Mouse (Mus musculus) G1E (cell line): ENCODE results near the gene Tm4sf20.

Source experiments
- CTCF ChIP-seq: IDR thresholded peaks from 2 replicates; pipeline ENCODE4 v1.5.1; 2012; ENCODE audit warnings: low read depth, low read length, inconsistent platforms, mixed read lengths
- GATA1 ChIP-seq: IDR thresholded peaks from 2 replicates; pipeline ENCODE4 v1.6.1; 2012; ENCODE audit warnings: borderline replicate concordance, low read length, inconsistent platforms, mixed read lengths
- TAL1 ChIP-seq: conservative IDR thresholded peaks from 2 replicates; pipeline ENCODE4 v1.6.1; 2012; ENCODE audit warnings: low read depth, low read length, inconsistent platforms, mixed read lengths

DNA sequence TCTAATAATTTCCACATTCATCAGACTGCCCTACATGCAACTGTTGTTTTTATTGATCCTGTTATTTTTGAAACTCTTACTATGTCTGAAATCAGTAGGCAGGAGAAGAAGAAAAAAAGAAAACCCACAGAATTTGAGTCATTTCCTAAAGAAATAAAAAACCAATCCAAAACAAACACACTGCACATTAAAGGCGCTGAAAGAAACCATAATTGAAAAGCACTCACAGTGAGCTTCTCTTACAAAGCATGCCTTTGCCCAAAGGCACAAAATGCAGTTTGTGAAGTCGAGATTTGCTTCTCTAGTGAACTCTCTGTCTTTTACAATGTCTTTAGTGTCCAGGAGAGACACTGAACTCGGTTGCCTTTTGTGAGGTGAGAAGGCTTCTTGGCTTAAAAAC lies 40.3 kb upstream of the Tm4sf20 start:
- TF ChIP-seq CTCF (no peak), GATA1 (no peak), TAL1 (no peak)
